Mouse (Mus musculus) WW6 (cell line): ENCODE data around the gene Abtb1.
A peak's percentile ranks its signal among the peaks of the same experiment; 100 is the strongest.

Source experiments
- DNase-seq: peaks from one replicate; pipeline ENCODE4 v3.0.0-alpha.2; 2013; ENCODE audit warnings: low read depth, low spot score

The Abtb1 gene

GRCm38 (mm10) chr6:88841781-88842689 is at the start of gene Abtb1:
TSS of gene Abtb1 (minus strand) at chr6:88841984.
- DNase-seq, result peak; percentile 97

DNA sequence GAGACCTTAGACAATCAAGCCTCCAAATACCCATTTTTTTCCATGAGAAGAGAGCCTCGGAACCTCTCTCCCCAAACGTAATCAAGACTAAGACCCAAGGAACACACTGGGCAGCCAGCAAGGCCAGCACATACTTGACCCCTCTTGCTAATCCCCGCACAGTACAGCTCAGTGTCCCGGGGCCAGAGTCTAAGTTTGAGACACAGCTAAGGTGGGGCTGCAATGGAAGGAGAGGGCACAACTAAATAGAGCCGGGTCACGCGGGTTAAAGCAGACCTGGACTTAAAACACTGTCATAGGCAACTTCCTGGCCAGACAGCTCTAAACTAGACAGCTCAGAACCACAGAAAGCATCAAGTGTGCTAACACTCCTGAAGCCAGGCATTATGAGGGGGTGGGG is 49.0 kb upstream of the Abtb1 start:
- no peak for DNase-seq

DNA sequence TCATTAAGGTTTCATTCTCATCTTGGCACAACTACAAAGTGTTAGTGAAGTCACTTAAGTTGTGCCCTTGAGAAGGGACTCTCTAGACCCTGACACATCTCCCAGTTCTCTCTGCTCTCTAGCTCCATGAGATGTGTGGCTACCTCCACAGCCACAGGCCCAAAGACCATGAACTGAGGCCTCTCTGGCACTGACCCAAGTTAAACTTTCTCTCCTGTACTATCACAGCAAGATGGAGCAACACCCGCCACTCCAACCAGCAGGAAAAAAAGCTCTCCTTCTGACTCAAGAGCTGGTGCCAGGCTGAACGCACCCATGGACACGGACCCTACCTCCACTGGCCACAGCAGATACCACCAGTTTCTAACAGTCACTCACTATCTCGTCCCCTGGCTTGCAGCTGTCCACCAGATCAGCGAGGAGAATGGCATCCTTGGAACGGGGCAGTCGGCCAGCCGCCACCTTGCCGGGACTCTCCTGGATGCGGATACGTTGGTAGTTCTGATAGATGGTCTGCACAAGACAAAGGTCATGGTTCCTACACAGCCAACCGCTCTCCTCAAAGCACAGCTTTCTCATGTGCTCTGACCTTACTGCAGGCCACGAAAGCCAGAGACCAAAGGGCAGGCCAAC is 47.7 kb upstream of the Abtb1 start:
- no peak for DNase-seq

GRCm38 (mm10) chr6:88886417-88886967 is 44.7 kb upstream of the Abtb1 start:
- DNase-seq, result no peak

GRCm38 (mm10) chr6:88885644-88886416 is 44.0 kb upstream of the Abtb1 start:
- DNase-seq, result no peak

GRCm38 (mm10) chr6:88884690-88885089 is 42.9 kb upstream of the Abtb1 start:
- no peak for DNase-seq

GRCm38 (mm10) chr6:88884195-88884594 is 42.4 kb upstream of the Abtb1 start:
- DNase-seq, result no peak

DNA sequence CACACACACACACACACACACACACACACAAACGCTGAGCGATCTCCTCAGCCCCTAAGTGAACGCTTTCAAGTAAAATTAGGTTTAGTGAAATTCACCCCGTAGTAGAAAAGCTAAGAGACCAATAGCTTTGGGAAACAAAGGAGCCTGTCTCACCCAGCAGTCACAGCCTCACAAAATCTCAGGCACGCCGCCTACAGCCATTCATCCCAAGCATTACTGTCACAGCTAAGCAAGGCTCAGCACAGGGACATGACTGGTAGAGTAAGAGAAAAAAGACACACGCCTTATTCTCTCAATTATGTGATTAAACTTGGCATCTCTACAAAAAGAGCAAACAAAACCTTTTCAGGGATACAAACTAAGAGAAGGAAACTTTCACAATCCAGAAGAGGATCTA is 39.5 kb upstream of the Abtb1 start:
- DNase-seq, result no peak

- DNase-seq, result no peak
These were observed 37.7 kb upstream of the Abtb1 start for GRCm38 (mm10) chr6:88879471-88879870.

DNA sequence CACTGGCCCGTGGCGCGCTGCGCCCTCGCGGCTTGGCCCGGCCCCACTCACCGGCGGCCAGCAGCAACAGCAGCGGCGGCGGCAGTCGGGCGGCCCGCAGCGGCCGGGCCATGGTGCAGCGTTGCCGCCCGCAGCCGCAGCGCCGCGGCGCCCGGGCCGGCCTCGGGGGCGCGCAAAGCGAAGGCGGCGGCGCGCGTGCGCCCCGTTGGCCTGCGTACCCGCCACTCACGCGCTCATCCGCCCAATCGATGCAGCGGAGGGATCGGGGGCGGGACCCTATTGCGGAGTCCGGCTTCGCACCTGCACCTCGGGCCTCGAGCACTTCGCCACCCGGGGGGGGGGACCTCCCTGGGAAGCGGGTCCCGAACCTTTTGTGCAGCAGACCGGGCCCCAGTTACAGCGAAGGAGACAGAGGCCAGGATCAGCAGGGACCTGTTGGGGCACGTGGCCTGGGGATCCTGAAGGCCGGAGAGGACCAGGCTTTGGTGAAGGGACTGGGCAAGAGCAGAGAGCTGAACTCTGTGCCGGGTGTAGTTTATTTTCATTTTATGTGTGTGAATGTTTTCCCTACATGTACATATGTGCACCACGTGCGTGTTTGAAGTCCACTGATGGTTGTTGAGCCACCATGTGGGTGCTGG is 33.2 kb upstream of the Abtb1 start, which contains the start of gene Podxl2:
TSS of gene Podxl2 (minus strand) at position 177 of the 641 bp plus-strand sequence.
- DNase-seq, result peak; percentile 43

DNA sequence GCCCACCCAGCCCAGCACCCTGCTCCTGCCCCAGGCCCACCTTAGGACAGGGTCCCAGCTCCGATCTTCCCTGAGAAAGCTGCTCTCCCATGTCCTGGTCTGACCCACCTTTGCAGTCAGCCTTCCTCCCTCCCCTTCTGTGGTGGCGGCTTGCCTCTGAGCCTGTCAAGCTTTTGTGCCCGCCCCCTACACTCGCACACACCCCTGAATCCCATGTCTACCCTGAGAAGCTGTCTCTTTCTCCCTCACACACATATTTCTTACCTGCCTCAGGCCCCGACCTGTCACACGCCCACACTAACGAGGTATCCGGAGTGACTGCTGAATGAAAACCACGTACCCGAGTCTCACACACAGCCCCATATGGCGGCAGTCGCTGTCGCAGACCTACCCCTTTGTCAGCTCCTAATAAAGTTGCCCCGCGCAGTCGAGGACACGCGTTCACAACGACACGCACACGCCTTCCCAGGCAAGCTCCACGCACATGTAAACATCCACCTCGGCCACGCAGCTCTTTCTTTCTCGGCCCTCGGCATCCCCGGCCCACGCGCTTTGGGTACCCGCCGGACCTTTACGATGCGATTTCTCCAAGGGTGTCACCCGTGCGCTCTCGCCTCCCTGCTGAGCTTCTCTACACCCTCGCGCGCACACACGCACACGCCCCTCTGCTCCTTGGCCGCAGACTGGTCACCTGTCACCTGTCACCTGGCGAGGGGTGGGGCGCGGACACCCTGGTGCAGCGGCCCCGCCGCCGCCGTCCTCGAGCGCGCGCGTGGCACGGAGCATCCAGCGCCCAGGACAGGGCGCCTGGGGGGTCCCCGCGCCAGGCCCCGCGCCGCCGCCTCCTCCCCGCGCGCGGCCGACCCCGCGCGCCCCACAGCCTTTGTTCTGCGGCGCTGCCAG is 32.4 kb upstream of the Abtb1 start:
- DNase-seq, result no peak

GRCm38 (mm10) chr6:88872811-88873210 is 31.0 kb upstream of the Abtb1 start:
- no peak for DNase-seq

DNA sequence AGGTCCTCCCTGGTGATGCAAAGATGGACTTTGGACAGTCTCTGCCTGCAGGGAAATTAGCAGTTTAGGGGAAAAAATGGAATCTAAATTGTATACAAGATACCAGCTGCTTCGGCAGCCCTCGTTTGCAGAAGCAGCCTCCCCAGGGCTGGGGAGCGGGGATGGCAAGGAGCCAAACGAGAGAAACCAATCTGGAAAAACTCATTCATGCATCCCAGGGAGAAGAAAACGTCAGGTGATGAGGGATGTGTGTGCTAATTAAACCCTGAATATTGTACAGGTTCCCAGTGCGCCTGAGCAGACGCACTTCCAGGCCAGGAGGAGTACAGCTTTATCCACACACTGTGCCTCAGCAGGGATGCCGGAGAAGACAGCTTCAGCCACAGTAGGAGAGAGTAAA is 29.8 kb upstream of the Abtb1 start:
- DNase-seq, result no peak

- no peak for DNase-seq
These were observed 28.8 kb upstream of the Abtb1 start for GRCm38 (mm10) chr6:88870594-88870993.

DNA sequence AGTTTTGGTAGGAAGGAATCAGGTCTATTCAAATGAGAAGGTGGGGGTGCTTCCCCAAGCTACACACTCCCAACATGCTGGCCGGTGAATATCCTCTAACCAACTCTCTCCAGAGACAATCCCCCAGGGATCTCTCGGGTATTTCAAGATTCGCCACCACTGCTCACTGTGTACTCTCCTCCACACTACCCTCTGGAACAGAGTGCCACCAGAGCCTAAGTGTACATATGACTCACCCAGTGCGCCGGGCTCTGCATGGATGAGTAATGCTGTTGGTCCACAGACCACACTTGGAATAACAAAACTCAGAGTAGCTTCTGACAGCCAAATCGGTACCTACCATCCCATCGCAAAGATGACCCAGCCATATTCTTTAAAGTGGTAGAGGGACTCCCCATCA is 27.7 kb upstream of the Abtb1 start:
- no peak for DNase-seq

DNA sequence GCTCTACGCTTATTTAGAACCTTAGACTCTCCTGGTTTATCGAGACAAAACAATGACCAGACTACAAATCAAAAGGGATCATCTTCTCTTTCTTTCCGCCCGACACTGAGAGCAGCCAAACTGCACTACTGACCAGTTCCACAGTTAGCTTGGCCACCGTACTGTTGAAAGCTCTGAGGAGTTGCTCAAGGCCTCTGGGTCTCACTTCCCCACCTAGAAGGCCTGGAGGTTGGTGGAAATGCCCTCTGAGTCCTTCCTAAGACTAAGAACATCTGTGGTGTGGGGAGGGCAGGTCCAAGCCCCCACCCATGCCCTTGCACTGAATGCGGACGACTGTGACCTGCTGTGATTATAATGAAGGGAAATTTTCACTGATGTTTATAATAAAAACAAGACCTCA is 23.9 kb upstream of the Abtb1 start:
- DNase-seq, result no peak

DNA sequence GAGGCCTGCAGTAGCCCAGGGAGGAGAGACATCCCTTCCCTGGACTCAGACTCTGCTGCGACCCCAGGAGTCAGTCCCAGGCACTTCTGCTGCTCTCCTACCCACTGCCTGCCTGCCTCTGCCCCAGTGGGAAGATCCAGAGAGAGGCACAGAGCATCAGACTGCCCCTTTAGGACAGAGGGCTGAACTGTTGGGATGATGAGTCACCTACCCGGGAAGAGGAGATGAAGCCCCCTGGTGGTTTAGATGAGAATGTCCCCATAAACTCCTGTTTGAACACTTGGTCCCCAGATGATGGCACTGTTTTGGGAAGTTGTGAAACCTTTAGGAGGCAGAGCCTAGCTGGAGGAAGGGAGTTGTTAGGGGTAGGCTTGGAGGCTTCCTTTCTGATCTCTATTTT is 19.1 kb upstream of the Abtb1 start:
- peak; percentile 67 for DNase-seq

GRCm38 (mm10) chr6:88858341-88858740 is 16.6 kb upstream of the Abtb1 start:
- no peak for DNase-seq

DNA sequence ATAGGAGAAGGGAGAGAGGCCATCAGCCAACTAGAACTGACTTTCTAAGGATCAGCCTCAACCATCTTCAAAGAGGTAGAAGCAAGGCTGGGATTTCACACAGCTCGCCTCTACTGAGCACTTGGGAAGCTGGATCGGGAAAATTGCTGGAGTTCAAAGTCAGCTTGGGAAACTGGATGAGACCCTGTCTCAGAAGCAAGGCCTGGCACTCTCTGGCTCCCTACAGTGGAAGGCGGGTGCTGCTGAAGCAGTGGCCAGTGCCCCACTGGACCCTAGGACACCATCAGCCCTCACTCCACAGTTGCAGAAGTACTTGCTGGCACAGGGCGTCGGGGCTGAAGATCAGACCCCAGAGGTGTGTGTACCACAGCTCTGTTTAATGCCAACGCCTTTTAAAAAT is 16.0 kb upstream of the Abtb1 start:
- DNase-seq, result no peak

DNA sequence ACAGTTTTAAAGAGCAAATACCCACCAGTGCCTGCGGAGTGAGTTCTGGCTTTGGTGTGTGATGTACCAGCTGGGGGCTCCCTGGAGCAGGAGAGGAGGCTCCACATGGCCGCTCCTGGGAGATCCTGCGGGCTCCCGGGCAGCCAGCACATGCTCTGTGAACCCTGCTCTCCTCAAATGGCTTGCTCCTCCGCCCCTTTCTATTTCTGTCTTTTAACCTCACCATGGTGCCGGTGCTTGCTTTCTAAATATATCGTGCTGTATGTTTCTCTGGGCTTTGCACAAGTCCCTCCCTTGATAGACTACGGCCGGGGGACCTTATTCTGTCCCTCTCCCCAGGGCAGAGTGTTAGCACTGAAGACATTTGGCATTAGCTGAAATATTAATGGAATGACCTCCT is 15.5 kb upstream of the Abtb1 start:
- DNase-seq, result no peak
